21 mouse cellular contexts compared by ENCODE assay signal in the genomic region with DNA sequence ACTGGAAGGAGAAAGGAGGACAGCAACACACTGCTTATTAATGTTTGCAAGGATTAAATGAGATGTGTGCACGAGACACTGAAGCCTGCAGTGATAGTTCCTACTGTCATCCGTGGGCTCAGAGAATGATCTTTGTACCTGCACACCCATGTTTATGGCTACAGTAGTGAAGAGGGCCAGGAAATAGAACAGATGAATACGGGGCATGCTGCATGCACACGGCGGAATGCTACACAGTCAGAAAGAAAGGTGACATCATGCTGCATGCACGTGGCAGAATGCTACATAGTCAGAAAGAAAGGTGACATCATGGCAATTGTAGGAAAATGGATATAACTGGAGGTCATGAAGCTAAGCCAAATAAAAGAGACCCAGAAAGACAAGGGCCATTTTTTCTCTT.
"Had no signal": no experiment of that assay in that cellular context is flagged by ENCODE, and none has a peak within 500 bp of the region (broad histone marks: within the 10 kb centered on the region; RNA-seq: fewer than 3 reads in every experiment).

No protein-coding gene starts in this region.

- ATAC-seq: liver, postnatal 0 days had no signal

- DNase-seq: kidney, adult 11 months; kidney, adult 9 months; kidney, postnatal 25 days; left cerebral cortex, postnatal 4 days; liver, postnatal 0 days; lung, embryonic 14.5 days; midbrain, embryonic 14.5 days; right cerebral cortex, adult 18-20 months; right cerebral cortex, postnatal 14 days; right cerebral cortex, postnatal 4 days; thymus, adult 2 months; thymus, postnatal 14 days; thymus, postnatal 4 days had no signal

- H3K4me1 ChIP-seq: limb, embryonic 12.5 days; neural tube, embryonic 12.5 days; neural tube, embryonic 15.5 days had no signal

- H3K27me3 ChIP-seq: limb, embryonic 12.5 days; limb, embryonic 15.5 days; neural tube, embryonic 12.5 days; neural tube, embryonic 15.5 days had no signal

- H3K9ac ChIP-seq: limb, embryonic 12.5 days; limb, embryonic 15.5 days; liver, embryonic 14.5 days; liver, postnatal 0 days; lung, embryonic 14.5 days; neural tube, embryonic 12.5 days; neural tube, embryonic 15.5 days had no signal

- H3K4me3 ChIP-seq: limb, embryonic 12.5 days; limb, embryonic 15.5 days; neural tube, embryonic 12.5 days; neural tube, embryonic 15.5 days had no signal

- H3K27ac ChIP-seq: kidney, postnatal 0 days; limb, embryonic 12.5 days; limb, embryonic 15.5 days; liver, embryonic 14.5 days; macrophage; neural tube, embryonic 12.5 days; neural tube, embryonic 15.5 days had no signal

- H3K36me3 ChIP-seq: neural tube, embryonic 15.5 days had no signal

- H3K9me3 ChIP-seq: limb, embryonic 12.5 days; limb, embryonic 15.5 days; neural tube, embryonic 12.5 days; neural tube, embryonic 15.5 days had no signal

- H3K4me2 ChIP-seq: limb, embryonic 12.5 days; limb, embryonic 15.5 days; liver, embryonic 11.5 days; lung, embryonic 14.5 days; neural tube, embryonic 12.5 days; neural tube, embryonic 15.5 days had no signal
